Mouse (Mus musculus) heart, postnatal 0 days (tissue): ENCODE data around the gene Cdca3. TPM values are rescaled to one million over a fixed set of nuclear protein-coding genes. Genes with fewer than 3 reads are reported as not detected.

Source experiments
- ATAC-seq: fragments of 200-750 bp; cut with Nextera tagmentation; 2 replicates; pipeline ENCODE4 v1.8.0; 2017; ENCODE audit warnings: low read depth, moderate number of reproducible peaks, moderate library complexity; ENCODE audit not compliant: insufficient read depth
- DNase-seq: peaks from one replicate; pipeline ENCODE4 v3.0.0-alpha.2; 2016; ENCODE audit warnings: low spot score
- H3K27ac ChIP-seq: fragments of 300-500 bp; sonication (generic); 2 replicates; pipeline ENCODE4 v1.5.1; 2014; ENCODE audit warnings: low read depth, mild to moderate bottlenecking
- H3K27me3 ChIP-seq: fragments of 300-500 bp; sonication (generic); 2 replicates; pipeline ENCODE4 v1.6.1; 2014; ENCODE audit warnings: low read length, mixed read lengths; ENCODE audit not compliant: control insufficient read depth, insufficient read depth
- H3K36me3 ChIP-seq: fragments of 300-500 bp; sonication (generic); replicated peaks from 2 replicates; pipeline ENCODE4 v1.6.1; 2014; ENCODE audit warnings: low read length, mixed read lengths; ENCODE audit not compliant: control insufficient read depth, insufficient read depth
- H3K4me1 ChIP-seq: fragments of 300-500 bp; sonication (generic); 2 replicates; pipeline ENCODE4 v1.6.1; 2014; ENCODE audit warnings: antibody characterized with exemption; ENCODE audit not compliant: control insufficient read depth, insufficient read depth
- H3K4me2 ChIP-seq: fragments of 300-500 bp; sonication (generic); 2 replicates; pipeline ENCODE4 v1.6.1; 2014; ENCODE audit warnings: low read depth, mild to moderate bottlenecking, low read length, moderate library complexity
- H3K4me3 ChIP-seq: fragments of 300-500 bp; sonication (generic); 2 replicates; pipeline ENCODE4 v1.5.1; 2014; ENCODE audit warnings: low read depth, low read length
- H3K9ac ChIP-seq: fragments of 300-500 bp; sonication (generic); replicated peaks from 2 replicates; pipeline ENCODE4 v1.6.1; 2014; ENCODE audit warnings: low read depth, low read length, mixed read lengths
- H3K9me3 ChIP-seq: fragments of 300-500 bp; sonication (generic); replicated peaks from 2 replicates; pipeline ENCODE4 v1.6.1; 2016; ENCODE audit warnings: low read length; ENCODE audit not compliant: control insufficient read depth
- CTCF ChIP-seq: IDR thresholded peaks from 2 replicates; pipeline ENCODE4 v1.5.1; 2016; ENCODE audit warnings: antibody characterized with exemption, control low read depth, low read depth
- EP300 ChIP-seq: IDR thresholded peaks from 2 replicates; pipeline ENCODE4 v1.6.1; 2016; ENCODE audit warnings: antibody characterized with exemption, low read depth
- WGBS: fragments of 180-500 bp; shearing (Covaris S2); extraction: QIAGEN DNeasy Blood & Tissue Kit; methylation state at CpG from one replicate; pipeline ENCODE4 v1.1.7; 2014; 5-methylcytosine and 5-hydroxymethylcytosine counted together
- polyA plus RNA-seq: library from polyadenylated mRNA; unstranded; fragments of >200 nt; fragmentation: Nextera tagmentation; extraction: Ambion mirVana; gene quantifications from 2 replicates; pipeline ENCODE4 v1.2.1, GENCODE M21; 2015
- total RNA-seq: library from RNA; depleted of rRNA; stranded (reverse); fragments of >200 nt; gene quantifications from 2 replicates; pipeline ENCODE4 v1.2.3, GENCODE M21; 2014; ENCODE audit warnings: low replicate concordance

Gene Cdca3
- total and polyA plus RNA-seq, 2 experiments from 2014 or later, result 52.9 to 95.9 TPM

DNA sequence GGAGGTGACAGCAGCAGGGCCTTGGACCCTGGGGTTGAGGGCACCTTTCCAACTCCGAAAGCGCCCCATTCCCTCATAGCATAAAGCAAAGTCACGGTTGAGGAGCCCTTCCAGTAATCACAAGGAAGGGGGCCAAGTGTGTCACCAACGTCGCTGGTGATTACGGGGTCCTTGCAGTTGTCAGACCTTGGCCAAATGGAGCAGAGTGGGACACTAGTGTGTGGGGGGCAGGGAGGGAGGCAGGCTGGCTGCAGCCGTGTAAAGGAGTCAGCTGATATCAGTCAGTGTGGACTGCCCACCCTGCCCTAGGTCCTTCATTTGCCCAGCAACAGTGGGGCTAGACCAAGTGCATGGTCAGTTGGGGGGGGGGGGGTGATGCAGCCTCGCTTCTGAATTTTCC is 14.9 kb upstream of the Cdca3 start:
- peak overlapping the region; percentile 96; the same call in 1 of the 2 replicates for H3K27ac ChIP-seq
- H3K9ac ChIP-seq, result peak overlapping the region; percentile 91; the same call in 1 of the 2 replicates
- no peak for TF ChIP-seq CTCF
- TF ChIP-seq EP300, result no peak
- DNase-seq (no peak), ATAC-seq (no peak)
- 29% methylated on average over 8 of the region's 8 CpGs for WGBS
- no peaks in the 10 kb centered on the region for H3K9me3 ChIP-seq
- H3K4me3 ChIP-seq, result peak overlapping the region; percentile 71
- peaks cover 13% of the 10 kb centered on the region; the same call in 1 of the 2 replicates for H3K4me1 ChIP-seq
- H3K4me2 ChIP-seq, result peak overlapping the region; percentile 79
- H3K36me3 ChIP-seq, result peaks cover 61% of the 10 kb centered on the region
- H3K27me3 ChIP-seq, result no peaks in the 10 kb centered on the region

GRCm38 (mm10) chr6:124814858-124815774 is 14.2 kb upstream of the Cdca3 start:
- DNase-seq (no peak), ATAC-seq (no peak)
- no peak overlapping the region for H3K27ac ChIP-seq
- H3K36me3 ChIP-seq, result peaks cover 68% of the 10 kb centered on the region
- no peak for TF ChIP-seq EP300
- TF ChIP-seq CTCF, result no peak
- H3K27me3 ChIP-seq, result no peaks in the 10 kb centered on the region
- no peak overlapping the region for H3K4me3 ChIP-seq
- no peak overlapping the region for H3K9ac ChIP-seq
- H3K4me1 ChIP-seq, result peaks cover 13% of the 10 kb centered on the region; the same call in 1 of the 2 replicates
- no peak overlapping the region for H3K4me2 ChIP-seq
- WGBS, result 76% methylated on average over 9 of the region's 9 CpGs
- H3K9me3 ChIP-seq, result no peaks in the 10 kb centered on the region

- TF ChIP-seq EP300 (no peak), CTCF (no peak)
- Histone ChIP-seq H3K36me3 (peaks cover 73% of the 10 kb centered on the region), H3K9me3 (no peaks in the 10 kb centered on the region), H3K4me3 (no peak overlapping the region), H3K27me3 (no peaks in the 10 kb centered on the region), H3K4me1 (peaks cover 13% of the 10 kb centered on the region; the same call in 1 of the 2 replicates), H3K4me2 (no peak overlapping the region), H3K27ac (no peak overlapping the region), H3K9ac (no peak overlapping the region)
- WGBS, result 92% methylated on average over 4 of the region's 4 CpGs
- ATAC-seq, result no peak
- DNase-seq, result no peak
Measured at GRCm38 (mm10) chr6:124816611-124817010, 12.7 kb upstream of the Cdca3 start.

DNA sequence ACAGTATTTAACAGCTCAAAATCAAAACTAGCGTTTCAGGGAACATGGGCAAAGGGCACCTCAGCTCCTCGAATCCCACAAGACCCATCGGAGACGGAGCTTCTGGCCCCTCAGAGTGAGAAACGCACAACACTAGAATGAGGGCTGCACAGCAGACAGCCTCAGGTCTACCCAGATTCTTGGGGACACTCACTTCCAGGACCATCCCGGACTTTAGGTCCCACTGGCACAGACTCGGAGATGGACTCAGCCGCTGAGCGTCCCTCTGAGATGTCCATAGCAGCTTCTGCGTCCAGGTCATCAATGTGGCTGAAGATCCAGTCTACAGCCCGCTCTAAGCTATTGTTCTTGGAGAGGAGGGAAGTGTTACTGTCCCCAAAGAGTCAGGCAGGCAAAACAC is 12.2 kb upstream of the Cdca3 start:
- Histone ChIP-seq H3K4me1 (peaks cover 13% of the 10 kb centered on the region; the same call in 1 of the 2 replicates), H3K9ac (no peak overlapping the region), H3K4me2 (no peak overlapping the region), H3K36me3 (peaks cover 73% of the 10 kb centered on the region), H3K4me3 (no peak overlapping the region), H3K27ac (no peak overlapping the region), H3K27me3 (no peaks in the 10 kb centered on the region), H3K9me3 (no peaks in the 10 kb centered on the region)
- 95% methylated on average over 11 of the region's 11 CpGs for WGBS
- TF ChIP-seq EP300, result no peak
- TF ChIP-seq CTCF, result no peak
- no peak for ATAC-seq
- no peak for DNase-seq

- WGBS, result 92% methylated on average over 8 of the region's 8 CpGs
- H3K36me3 ChIP-seq, result peaks cover 75% of the 10 kb centered on the region
- no peak for DNase-seq
- H3K9ac ChIP-seq, result no peak overlapping the region
- H3K27ac ChIP-seq, result no peak overlapping the region
- no peak for ATAC-seq
- no peak overlapping the region for H3K4me2 ChIP-seq
- peaks cover 9% of the 10 kb centered on the region; the same call in 1 of the 2 replicates for H3K4me1 ChIP-seq
- no peak for TF ChIP-seq EP300
- TF ChIP-seq CTCF, result no peak
- no peaks in the 10 kb centered on the region for H3K9me3 ChIP-seq
- no peaks in the 10 kb centered on the region for H3K27me3 ChIP-seq
- H3K4me3 ChIP-seq, result no peak overlapping the region
Measured at GRCm38 (mm10) chr6:124817563-124817962, 11.8 kb upstream of the Cdca3 start.
